Mouse (Mus musculus): ENCODE measurements around the gene Gdf15.

Gdf15 gene

GRCm38 (mm10) chr8:70598283-70598682, 34.0 kb downstream of the Gdf15 start:
- CTCF ChIA-PET: interaction anchor here (0.6 to 5.7 kb wide), 17 partner anchors 9 to 223 kb away, joined by 3 to 51 read pairs (median 4); partner anchors contain the start of genes Gm3336 (in 1 of the 4), Lsm4 (in 1 of the 4) and Ssbp4 (in 1 of the 4)

GRCm38 (mm10) chr8:70597417-70598272, 34.6 kb downstream of the Gdf15 start:
- CTCF ChIA-PET: interaction anchor here (0.6 to 5.7 kb wide), 15 partner anchors 10 to 222 kb away, joined by 3 to 51 read pairs (median 4); partner anchors contain the start of genes Gm3336 (in 1 of the 4), Lsm4 (in 1 of the 4) and Ssbp4 (in 1 of the 4)
- POLR2A ChIA-PET: interaction anchor here in 3 of 4 experiments (0.7 to 4.9 kb wide), 22 partner anchors 11 to 242 kb away, joined by 3 to 61 read pairs (median 4); partner anchors contain the start of genes Ell (in 3 of the 3), Arrdc2 (in 2 of the 3), Ssbp4 (in 2 of the 3) and Jund (in 1 of the 3)

More at GRCm38 (mm10) chr8:70598283-70598682, 34.0 kb downstream of the Gdf15 start:
- POLR2A ChIA-PET: interaction anchor here in 3 of 4 experiments (0.7 to 4.9 kb wide), 23 partner anchors 10 to 242 kb away, joined by 3 to 61 read pairs (median 4); partner anchors contain the start of genes Ell (in 3 of the 3), Arrdc2 (in 2 of the 3), Ssbp4 (in 2 of the 3) and Jund (in 1 of the 3)

- ChIA-PET CTCF (interaction anchor here in 2 of 4 experiments (0.6 to 5.7 kb wide), 9 partner anchors 10 to 170 kb away, joined by 3 to 51 read pairs (median 3); partner anchors contain the start of gene Ssbp4 (in 1 of the 2)), POLR2A (interaction anchor here in 2 of 4 experiments (0.8 to 4.9 kb wide), 10 partner anchors 11 to 243 kb away, joined by 3 to 61 read pairs (median 4); partner anchors contain the start of genes Ssbp4 (in 2 of the 2), Arrdc2 (in 1 of the 2) and Jund (in 1 of the 2))
These were observed 35.4 kb downstream of the Gdf15 start for GRCm38 (mm10) chr8:70596775-70597416.

GRCm38 (mm10) chr8:70596216-70596615, 36.0 kb downstream of the Gdf15 start:
- ChIA-PET CTCF (interaction anchor here in 3 of 4 experiments (0.6 to 5.7 kb wide), 11 partner anchors 11 to 201 kb away, joined by 3 to 51 read pairs (median 3); partner anchors contain the start of genes Lrrc25 (in 1 of the 3) and Ssbp4 (in 1 of the 3)), POLR2A (interaction anchor here in 3 of 4 experiments (0.6 to 4.9 kb wide), 12 partner anchors 11 to 344 kb away, joined by 3 to 61 read pairs (median 4); partner anchors contain the start of genes Ssbp4 (in 2 of the 3), Arrdc2 (in 1 of the 3), Jund (in 1 of the 3) and Lsm4 (in 1 of the 3))

- CTCF ChIA-PET: interaction anchor here in 2 of 4 experiments (0.6 to 5.7 kb wide), 6 partner anchors 11 to 201 kb away, joined by 3 to 51 read pairs (median 4); partner anchors contain the start of genes Lrrc25 (in 1 of the 2) and Ssbp4 (in 1 of the 2)
- POLR2A ChIA-PET: interaction anchor here in 3 of 4 experiments (0.5 to 4.9 kb wide), 12 partner anchors 10 to 344 kb away, joined by 3 to 61 read pairs (median 3); partner anchors contain the start of genes Ssbp4 (in 2 of the 3), Arrdc2 (in 1 of the 3), Jund (in 1 of the 3) and Lsm4 (in 1 of the 3)
These were observed 36.4 kb downstream of the Gdf15 start for GRCm38 (mm10) chr8:70595811-70596210.

- ChIA-PET POLR2A (interaction anchor here in 3 of 4 experiments (0.5 to 4.9 kb wide), 23 partner anchors 8 to 243 kb away, joined by 3 to 61 read pairs (median 4); partner anchors contain the start of genes Ell (in 2 of the 3), Jund (in 2 of the 3), Ssbp4 (in 2 of the 3) and Fkbp8 (in 1 of the 3)), CTCF (interaction anchor here in 1 of 4 experiments (1.0 to 5.7 kb wide), 6 partner anchors 10 to 202 kb away, joined by 3 to 51 read pairs (median 4); partner anchors contain the start of genes Lsm4 and Ssbp4)
These were observed 37.4 kb downstream of the Gdf15 start for GRCm38 (mm10) chr8:70594621-70595564.

GRCm38 (mm10) chr8:70593961-70594609, 38.2 kb downstream of the Gdf15 start, which contains the start of gene Isyna1:
TSS of gene Isyna1 (plus strand) at chr8:70594373.
- ChIA-PET POLR2A (interaction anchor here in 3 of 4 experiments (0.6 to 4.0 kb wide), 35 partner anchors 9 to 441 kb away, joined by 3 to 23 read pairs (median 4); partner anchors contain the start of genes Jund (in 3 of the 3), Ell (in 2 of the 3), Ssbp4 (in 2 of the 3) and Arrdc2 (in 1 of the 3)), CTCF (interaction anchor here in 2 of 4 experiments (0.6 to 1.4 kb wide), 7 partner anchors 9 to 244 kb away, joined by 3 to 8 read pairs (median 4); partner anchors contain the start of gene Lsm4 (in 1 of the 2))

GRCm38 (mm10) chr8:70593173-70593572, 39.1 kb downstream of the Gdf15 start:
- POLR2A ChIA-PET: interaction anchor here in 3 of 4 experiments (0.6 to 4.0 kb wide), 26 partner anchors 9 to 246 kb away, joined by 3 to 23 read pairs (median 4); partner anchors contain the start of genes Ell (in 2 of the 3), Jund (in 2 of the 3), Ssbp4 (in 2 of the 3) and Arrdc2 (in 1 of the 3)
- CTCF ChIA-PET: interaction anchor here in 1 of 4 experiments (0.8 to 1.4 kb wide), 3 partner anchors 8 to 199 kb away, joined by 3 to 5 read pairs (median 4); partner anchors contain the start of gene Lsm4

- ChIA-PET POLR2A (interaction anchor here in 3 of 4 experiments (0.9 to 4.0 kb wide), 8 partner anchors 18 to 217 kb away, joined by 3 to 21 read pairs (median 4); partner anchors contain the start of genes Ell (in 2 of the 3), Jund (in 1 of the 3), Klhl26 (in 1 of the 3) and Ssbp4 (in 1 of the 3)), CTCF (no interaction called here)
These were observed 40.7 kb downstream of the Gdf15 start for GRCm38 (mm10) chr8:70591569-70591968.

GRCm38 (mm10) chr8:70587955-70588354, 44.3 kb downstream of the Gdf15 start:
- CTCF ChIA-PET: interaction anchor here in 2 of 4 experiments (0.6 kb wide), 2 partner anchors 112 to 281 kb away, joined by 4 read pairs; no protein-coding TSS in a partner anchor
- POLR2A ChIA-PET: interaction anchor here in 2 of 4 experiments (0.6 to 1.7 kb wide), 7 partner anchors 9 to 59 kb away, joined by 3 to 4 read pairs (median 3); partner anchors contain the start of gene Ell (in 1 of the 2)

- ChIA-PET CTCF (interaction anchor here in 3 of 4 experiments (0.6 to 1.7 kb wide), 18 partner anchors 8 to 270 kb away, joined by 3 to 8 read pairs (median 3); partner anchors contain the start of genes Isyna1 (in 1 of the 3) and Rex1bd (in 1 of the 3)), POLR2A (interaction anchor here in 3 of 4 experiments (0.6 to 2.1 kb wide), 18 partner anchors 9 to 235 kb away, joined by 3 to 5 read pairs (median 3); partner anchors contain the start of genes Ell (in 1 of the 3), Fkbp8 (in 1 of the 3), Isyna1 (in 1 of the 3) and Jund (in 1 of the 3))
These were observed 47.0 kb downstream of the Gdf15 start for GRCm38 (mm10) chr8:70585258-70585652.

- ChIA-PET POLR2A (interaction anchor here in 3 of 4 experiments (0.6 to 2.1 kb wide), 17 partner anchors 9 to 231 kb away, joined by 3 to 5 read pairs (median 3); partner anchors contain the start of genes Ell (in 1 of the 3), Fkbp8 (in 1 of the 3), Isyna1 (in 1 of the 3) and Jund (in 1 of the 3)), CTCF (interaction anchor here in 3 of 4 experiments (0.6 to 1.7 kb wide), 17 partner anchors 9 to 270 kb away, joined by 3 to 8 read pairs (median 3); partner anchors contain the start of genes Isyna1 (in 1 of the 3) and Rex1bd (in 1 of the 3))
These were observed 47.5 kb downstream of the Gdf15 start for GRCm38 (mm10) chr8:70584606-70585257.

GRCm38 (mm10) chr8:70583476-70584387, 48.5 kb downstream of the Gdf15 start:
- CTCF ChIA-PET: interaction anchor here in 2 of 4 experiments (1.1 to 1.7 kb wide), 4 partner anchors 12 to 223 kb away, joined by 3 to 5 read pairs (median 4); no protein-coding TSS in a partner anchor
- POLR2A ChIA-PET: interaction anchor here in 3 of 4 experiments (0.6 to 1.1 kb wide), 7 partner anchors 9 to 117 kb away, joined by 3 to 5 read pairs (median 3); partner anchors contain the start of genes Isyna1 (in 1 of the 3) and Klhl26 (in 1 of the 3)

All from embryonic stem cell, embryonic (primary cell).